Mouse (Mus musculus) left cerebral cortex, postnatal 4 days (tissue): ENCODE results near the gene Ndufa4l2. TPM values are rescaled to one million over a fixed set of nuclear protein-coding genes. Genes with fewer than 3 reads are reported as not detected.
A peak's percentile ranks its signal among the peaks of the same experiment; 100 is the strongest.

ENCODE experiments used
- DNase-seq: peaks from one replicate; pipeline ENCODE4 v3.0.0-alpha.2; 2022
- intact Hi-C: fragments of 180-260 bp; cut with DNase I; formaldehyde crosslinking; loops from one replicate; pipeline ENCODE4 v1.15.1; 2025
- total RNA-seq, 2 experiments: library from RNA; stranded (reverse); gene quantifications; 2 replicates each; pipeline ENCODE4 v1.2.3; 2021

The Ndufa4l2 gene
- 1 to 10 TPM; 4.9 to 7.5 TPM for total RNA-seq

GRCm38 (mm10) chr10:127514764-127515163 is at the start of gene Ndufa4l2:
Gene Ndufa4l2, plus strand, starts transcription at chr10:127514967.
- intact Hi-C loops, result no loop called here
- DNase-seq, result no peak

GRCm38 (mm10) chr10:127471281-127471988 is 43.3 kb upstream of the Ndufa4l2 start:
- intact Hi-C loops, result no loop called here
- DNase-seq, result no peak

GRCm38 (mm10) chr10:127472722-127473121 is 42.0 kb upstream of the Ndufa4l2 start:
- intact Hi-C loops, result no loop called here
- no peak for DNase-seq

GRCm38 (mm10) chr10:127475175-127475574 is 39.6 kb upstream of the Ndufa4l2 start:
- intact Hi-C loops, result no loop called here

GRCm38 (mm10) chr10:127476541-127476940 is 38.2 kb upstream of the Ndufa4l2 start:
- no peak for DNase-seq
- intact Hi-C loops, result no loop called here

More at GRCm38 (mm10) chr10:127475175-127475574, 39.6 kb upstream of the Ndufa4l2 start:
- DNase-seq, result no peak

GRCm38 (mm10) chr10:127477301-127477700 is 37.5 kb upstream of the Ndufa4l2 start:
- no peak for DNase-seq
- intact Hi-C loops, result no loop called here

GRCm38 (mm10) chr10:127479131-127479530 is 35.6 kb upstream of the Ndufa4l2 start:
- no peak for DNase-seq
- intact Hi-C loops, result no loop called here

GRCm38 (mm10) chr10:127480833-127481813 is 33.6 kb upstream of the Ndufa4l2 start:
- intact Hi-C loops, result no loop called here
- DNase-seq, result peak; percentile 36

- intact Hi-C loops, result no loop called here
- no peak for DNase-seq
Measured at GRCm38 (mm10) chr10:127485235-127485634, 29.5 kb upstream of the Ndufa4l2 start.

GRCm38 (mm10) chr10:127488856-127489255 is 25.9 kb upstream of the Ndufa4l2 start:
- no peak for DNase-seq
- intact Hi-C loops, result no loop called here

- intact Hi-C loops, result no loop called here
- DNase-seq, result no peak
Measured at GRCm38 (mm10) chr10:127490160-127491127, 24.3 kb upstream of the Ndufa4l2 start.

GRCm38 (mm10) chr10:127491128-127491512 is 23.6 kb upstream of the Ndufa4l2 start:
- DNase-seq, result no peak
- intact Hi-C loops, result no loop called here

GRCm38 (mm10) chr10:127492118-127492517 is 22.6 kb upstream of the Ndufa4l2 start:
- DNase-seq, result no peak

GRCm38 (mm10) chr10:127496156-127496555 is 18.6 kb upstream of the Ndufa4l2 start:
- intact Hi-C loops, result no loop called here
- DNase-seq, result no peak

More at GRCm38 (mm10) chr10:127492118-127492517, 22.6 kb upstream of the Ndufa4l2 start:
- intact Hi-C loops, result no loop called here

- no peak for DNase-seq
- intact Hi-C loops, result no loop called here
Measured at GRCm38 (mm10) chr10:127499516-127499915, 15.3 kb upstream of the Ndufa4l2 start.

- DNase-seq, result no peak
- intact Hi-C loops, result no loop called here
Measured at GRCm38 (mm10) chr10:127500042-127500441, 14.7 kb upstream of the Ndufa4l2 start.

- DNase-seq, result no peak
- intact Hi-C loops, result no loop called here
Measured at GRCm38 (mm10) chr10:127500894-127501893, 13.6 kb upstream of the Ndufa4l2 start, which contains the start of gene Stac3. Gene Stac3, plus strand, starts transcription at chr10:127501686.

GRCm38 (mm10) chr10:127508239-127508638 is 6.5 kb upstream of the Ndufa4l2 start:
- intact Hi-C loops, result loop anchor here (2.0 kb wide), 1 partner anchor 31 kb away; no protein-coding TSS in a partner anchor
- DNase-seq, result peak; percentile 92
